Mouse (Mus musculus) brown adipose tissue, adult 24 weeks (tissue): Measurements from ENCODE around the gene Chst8. TPM values are rescaled to one million over a fixed set of nuclear protein-coding genes. Genes with fewer than 3 reads are reported as not detected.

Source experiments
- H3K27ac ChIP-seq: fragments of 200-500 bp; replicated peaks from 2 replicates; pipeline ENCODE4 v1.5.1; 2012; ENCODE audit warnings: low read depth, mild to moderate bottlenecking, low read length
- H3K4me1 ChIP-seq: fragments of 200-500 bp; 2 replicates; pipeline ENCODE4 v1.6.1; 2012; ENCODE audit warnings: low read length, mixed read lengths; ENCODE audit not compliant: control insufficient read depth, insufficient read depth, insufficient read length
- H3K4me3 ChIP-seq: fragments of 200-500 bp; 2 replicates; pipeline ENCODE4 v1.5.1; 2012; ENCODE audit warnings: low read depth, mild to moderate bottlenecking, low read length, moderate library complexity; ENCODE audit not compliant: insufficient read depth
- polyA plus RNA-seq: library from polyadenylated mRNA; stranded (reverse); fragments of >200 nt; gene quantifications from 2 replicates; pipeline ENCODE4 v1.2.4, GENCODE M21; 2012; ENCODE audit not compliant: missing spikeins, insufficient read depth, insufficient read length

Gene Chst8
- polyA plus RNA-seq, 1 experiment, result 2.0 TPM

DNA sequence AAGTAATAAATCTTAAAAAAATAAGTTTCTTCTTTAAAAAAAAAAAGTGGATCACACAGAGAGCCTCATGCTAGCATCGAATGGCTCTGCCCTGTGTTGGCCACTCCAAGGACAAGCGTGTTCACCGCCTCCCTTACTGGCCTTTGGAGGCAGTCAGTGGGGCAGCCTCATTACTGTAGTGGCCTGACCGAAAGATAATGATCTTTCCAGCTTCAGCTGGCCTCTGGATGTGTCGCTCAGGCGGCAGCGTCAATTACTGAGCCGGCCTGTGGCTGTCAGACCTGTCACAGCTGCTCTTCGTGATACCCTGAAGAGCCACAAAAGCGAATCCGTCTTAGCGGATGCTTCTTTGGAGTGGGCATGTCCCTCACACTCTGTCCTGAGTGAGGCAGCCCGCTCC lies 122.4 kb downstream of the Chst8 start:
- H3K4me1 ChIP-seq, result no peaks in the 10 kb centered on the region
- no peak overlapping the region for H3K27ac ChIP-seq
- H3K4me3 ChIP-seq, result no peak overlapping the region

DNA sequence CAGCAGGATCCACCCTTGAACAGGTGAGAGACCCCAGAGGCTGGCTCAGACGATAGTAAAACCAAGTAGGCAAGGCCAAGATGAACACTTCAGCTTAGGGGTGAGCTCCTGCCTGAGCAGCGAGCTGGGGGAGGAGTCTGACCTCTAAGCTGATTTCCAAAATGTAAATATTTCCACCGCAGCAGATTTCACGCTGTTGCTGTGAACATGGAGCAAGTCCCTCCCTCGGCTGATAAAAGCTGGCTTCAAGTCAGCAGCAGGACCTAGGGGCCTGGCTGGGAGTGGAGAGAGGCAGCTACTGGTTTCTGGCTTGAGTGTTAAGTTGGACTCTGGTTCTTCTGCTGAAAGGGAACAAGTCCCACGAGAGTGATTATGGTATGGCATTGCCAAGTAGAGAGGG lies 123.5 kb downstream of the Chst8 start:
- no peak overlapping the region for H3K27ac ChIP-seq
- H3K4me3 ChIP-seq, result no peak overlapping the region
- H3K4me1 ChIP-seq, result no peaks in the 10 kb centered on the region

DNA sequence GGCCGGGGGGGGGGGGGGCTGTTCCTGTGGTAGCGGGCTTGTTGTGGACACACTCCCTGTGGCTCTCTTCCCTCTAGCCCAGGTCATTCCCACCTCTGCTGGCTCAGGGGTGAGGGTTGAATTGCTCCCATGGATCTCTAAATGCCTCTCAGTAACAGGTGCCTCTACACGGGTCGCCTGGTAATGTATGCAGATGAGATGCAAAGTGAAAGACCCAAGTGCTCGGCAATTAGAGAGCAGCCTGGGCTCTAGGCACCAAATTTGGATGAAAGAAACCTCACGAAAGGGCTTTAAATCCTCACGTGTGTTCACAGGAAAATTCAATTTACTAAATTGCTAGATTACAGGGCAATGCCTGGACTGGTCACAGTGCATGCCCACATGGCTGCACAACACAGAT lies 126.7 kb downstream of the Chst8 start:
- Histone ChIP-seq H3K27ac (no peak overlapping the region), H3K4me1 (no peaks in the 10 kb centered on the region), H3K4me3 (no peak overlapping the region)

DNA sequence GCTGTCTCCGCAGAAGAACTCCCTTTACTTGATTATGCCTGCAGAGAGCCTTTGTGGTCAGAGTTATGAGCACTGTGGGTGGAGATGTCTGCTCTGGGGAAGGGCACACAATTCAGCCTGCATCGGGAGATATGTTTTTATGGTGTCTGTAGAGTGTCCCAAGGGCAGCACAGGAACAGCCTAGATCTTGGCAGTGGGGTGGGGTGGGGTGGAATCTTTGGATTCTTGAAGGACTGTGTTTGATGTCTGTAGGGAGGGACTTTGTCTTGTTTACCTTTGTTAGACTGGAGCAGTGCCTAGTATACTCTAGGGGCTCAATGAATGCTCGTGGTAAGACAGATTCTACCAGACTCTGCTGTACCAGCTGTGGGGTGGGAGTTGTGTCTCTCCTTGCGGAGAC lies 127.3 kb downstream of the Chst8 start:
- H3K27ac ChIP-seq, result no peak overlapping the region
- no peaks in the 10 kb centered on the region for H3K4me1 ChIP-seq
- no peak overlapping the region for H3K4me3 ChIP-seq

DNA sequence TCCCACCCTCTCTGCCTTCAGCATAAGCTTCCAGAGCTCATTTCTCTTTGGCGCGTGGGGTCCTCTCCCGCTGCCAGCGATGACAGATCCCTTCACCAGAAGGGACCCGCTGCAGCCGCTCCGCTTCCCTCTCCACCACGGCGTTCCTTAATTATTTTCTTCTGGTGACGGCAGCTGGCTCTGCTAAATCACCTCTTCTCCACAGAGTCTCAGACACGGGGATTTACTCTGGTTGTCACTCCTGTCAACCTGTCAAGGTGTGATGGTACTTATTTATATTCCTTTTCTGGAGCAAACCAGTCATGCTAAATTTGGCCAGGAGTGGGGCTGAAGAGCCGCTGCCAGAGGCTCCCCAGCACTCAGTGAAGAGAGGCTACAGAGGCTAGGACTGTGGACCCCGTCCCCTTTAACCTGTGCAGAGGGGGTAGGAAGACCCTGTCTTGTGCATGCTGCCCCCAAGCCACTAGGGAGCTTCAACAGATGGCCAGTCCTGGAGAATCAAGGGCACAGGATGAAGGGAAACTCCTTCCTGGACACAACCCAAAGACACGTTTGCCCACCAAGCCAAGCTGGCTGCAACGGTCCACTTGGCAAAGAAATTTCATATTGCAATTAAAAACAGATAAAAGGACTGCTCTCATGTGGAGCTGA lies 131.6 kb downstream of the Chst8 start:
- H3K4me1 ChIP-seq, result no peaks in the 10 kb centered on the region
- no peak overlapping the region for H3K4me3 ChIP-seq
- no peak overlapping the region for H3K27ac ChIP-seq

DNA sequence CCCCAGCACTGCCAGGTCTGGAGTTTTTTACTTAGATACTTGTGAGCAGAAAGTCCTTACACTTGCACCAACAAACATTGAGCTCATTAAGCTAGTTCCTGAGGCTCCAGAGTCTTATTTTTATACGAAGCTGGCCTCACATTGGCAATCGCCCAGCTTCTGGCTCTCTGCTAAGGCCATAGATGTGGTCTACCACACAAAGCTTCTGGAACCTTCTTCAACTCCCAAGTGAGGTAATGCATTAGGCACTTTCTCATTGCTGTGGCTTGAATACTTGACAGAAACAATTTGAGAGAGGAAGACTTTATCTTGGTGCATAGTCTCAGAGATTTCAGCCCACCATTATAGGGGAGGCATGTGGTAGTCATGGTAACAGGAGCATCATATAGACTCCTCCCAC lies 132.6 kb downstream of the Chst8 start:
- Histone ChIP-seq H3K27ac (no peak overlapping the region), H3K4me1 (no peaks in the 10 kb centered on the region), H3K4me3 (no peak overlapping the region)

DNA sequence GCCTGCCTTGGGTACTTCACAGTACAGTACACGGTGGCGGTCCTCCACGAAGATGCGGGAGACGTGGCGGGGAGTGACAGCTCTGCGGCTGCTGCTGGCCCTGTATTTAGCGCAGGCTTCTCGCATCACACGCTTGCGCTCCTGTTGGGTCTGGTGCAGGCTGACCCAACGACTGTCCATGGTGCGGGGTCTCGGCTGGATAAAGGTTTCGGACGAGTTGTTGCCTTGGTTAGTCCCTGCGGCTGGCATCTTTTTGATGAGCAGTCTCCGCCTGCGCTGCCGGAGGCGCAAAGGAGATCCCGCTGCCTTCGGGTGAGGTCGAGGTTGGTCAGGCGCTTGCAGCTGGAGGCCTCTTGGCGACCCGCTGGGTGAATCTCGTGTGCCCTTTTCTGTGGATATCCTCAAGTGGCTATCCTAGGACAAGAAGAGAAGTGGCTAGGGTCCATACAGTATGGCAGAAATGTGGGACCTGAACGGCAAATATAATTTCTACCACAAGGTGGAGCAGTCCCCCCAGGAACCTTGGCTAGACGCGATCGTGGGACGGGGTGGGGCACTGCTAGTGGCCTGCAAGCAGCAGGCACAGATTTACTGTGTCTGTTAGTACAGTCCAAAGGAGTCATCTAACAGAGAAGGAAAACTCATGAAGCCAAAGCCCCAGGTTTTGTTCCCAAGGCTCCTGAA lies 136.5 kb downstream of the Chst8 start:
- H3K27ac ChIP-seq, result no peak overlapping the region
- no peak overlapping the region for H3K4me3 ChIP-seq

GRCm38 (mm10) chr7:34675120-34675790 lies 137.3 kb downstream of the Chst8 start:
- no peak overlapping the region for H3K4me3 ChIP-seq
- H3K27ac ChIP-seq, result no peak overlapping the region
- no peaks in the 10 kb centered on the region for H3K4me1 ChIP-seq

More for the DNA sequence above, 136.5 kb downstream of the Chst8 start:
- H3K4me1 ChIP-seq, result no peaks in the 10 kb centered on the region

GRCm38 (mm10) chr7:34672916-34673315 lies 139.6 kb downstream of the Chst8 start:
- Histone ChIP-seq H3K4me3 (no peak overlapping the region), H3K4me1 (no peaks in the 10 kb centered on the region), H3K27ac (no peak overlapping the region)

GRCm38 (mm10) chr7:34671911-34672310 lies 140.6 kb downstream of the Chst8 start:
- Histone ChIP-seq H3K4me1 (no peaks in the 10 kb centered on the region), H3K27ac (no peak overlapping the region), H3K4me3 (no peak overlapping the region)

- no peak overlapping the region for H3K27ac ChIP-seq
- H3K4me3 ChIP-seq, result no peak overlapping the region
- no peaks in the 10 kb centered on the region for H3K4me1 ChIP-seq
These were observed 141.7 kb downstream of the Chst8 start for GRCm38 (mm10) chr7:34670778-34671177.

DNA sequence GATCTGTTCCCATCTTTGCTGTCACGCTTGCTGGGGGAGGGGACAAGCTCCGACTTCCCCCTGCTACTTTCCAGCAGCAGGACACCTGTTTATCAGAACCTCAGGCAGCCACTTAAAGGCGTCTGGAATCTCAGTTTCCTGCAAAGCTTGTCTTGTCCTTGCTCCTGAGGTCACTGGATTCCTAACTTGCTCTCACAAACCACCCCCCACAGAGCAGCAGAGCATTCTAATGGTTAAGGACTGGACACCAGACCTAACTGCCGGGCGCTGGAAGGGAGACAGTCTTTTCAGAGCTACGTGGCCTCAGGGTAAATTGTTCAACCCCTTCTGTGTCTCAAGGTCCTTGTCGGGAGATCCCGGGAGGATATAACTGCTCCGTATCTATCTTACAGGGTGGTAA lies 143.2 kb downstream of the Chst8 start:
- Histone ChIP-seq H3K27ac (no peak overlapping the region), H3K4me3 (no peak overlapping the region), H3K4me1 (no peaks in the 10 kb centered on the region)

DNA sequence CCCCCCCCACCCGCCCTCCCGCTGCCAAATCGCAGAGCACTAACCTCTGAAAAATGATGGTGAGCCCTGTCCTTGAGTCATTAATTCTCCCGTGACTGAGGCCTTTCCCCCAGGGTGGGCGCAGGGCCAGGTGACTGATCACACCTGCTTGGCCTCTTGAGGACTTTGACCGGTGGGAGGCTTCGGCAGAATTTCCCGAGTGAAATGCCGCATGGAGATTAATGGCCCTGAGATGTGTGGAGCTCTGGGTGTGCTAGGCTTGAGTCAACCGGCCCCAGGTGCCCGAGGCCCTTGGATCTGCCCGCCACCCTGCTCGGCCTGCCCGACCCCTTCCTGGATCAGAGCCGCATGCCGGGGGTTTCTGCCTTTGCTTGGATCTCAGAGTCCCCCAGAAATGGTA lies 144.6 kb downstream of the Chst8 start:
- no peaks in the 10 kb centered on the region for H3K4me1 ChIP-seq
- H3K4me3 ChIP-seq, result no peak overlapping the region

GRCm38 (mm10) chr7:34663145-34663544 lies 149.4 kb downstream of the Chst8 start:
- no peak overlapping the region for H3K27ac ChIP-seq
- peaks cover 5% of the 10 kb centered on the region for H3K4me1 ChIP-seq
- H3K4me3 ChIP-seq, result no peak overlapping the region

More for the DNA sequence above, 144.6 kb downstream of the Chst8 start:
- H3K27ac ChIP-seq, result no peak overlapping the region

- H3K27ac ChIP-seq, result no peak overlapping the region
- H3K4me1 ChIP-seq, result peaks cover 5% of the 10 kb centered on the region
- H3K4me3 ChIP-seq, result no peak overlapping the region
These were observed 150.3 kb downstream of the Chst8 start for GRCm38 (mm10) chr7:34662227-34662626.
